Mouse (Mus musculus) cortical plate, adult 2 months (tissue): Measurements from ENCODE around the gene H2-T22. TPM values are rescaled to one million over a fixed set of nuclear protein-coding genes. Genes with fewer than 3 reads are reported as not detected.
"Not testable (repeated sequence)": the region's sequence is repeated elsewhere in the genome, so short reads cannot be mapped to it uniquely, and the experiment has no call there.

Experiments used
- H3K27ac ChIP-seq: fragments of 200-500 bp; 2 replicates; pipeline ENCODE4 v1.5.1; 2012; ENCODE audit warnings: low read length, control low read depth, inconsistent platforms; ENCODE audit not compliant: insufficient read depth
- H3K4me1 ChIP-seq: fragments of 200-500 bp; 2 replicates; pipeline ENCODE4 v1.6.1; 2011; ENCODE audit warnings: low read length; ENCODE audit not compliant: control insufficient read depth, insufficient read depth
- H3K4me3 ChIP-seq: fragments of 200-500 bp; 2 replicates; pipeline ENCODE4 v1.5.1; 2011; ENCODE audit warnings: mild to moderate bottlenecking, low read length, control low read depth; ENCODE audit not compliant: insufficient read depth
- CTCF ChIP-seq: fragments of 200-500 bp; IDR thresholded peaks from 2 replicates; pipeline ENCODE4 v1.5.1; 2011; ENCODE audit warnings: mild to moderate bottlenecking, control low read depth, low read length; ENCODE audit not compliant: insufficient read depth; ENCODE audit errors: extremely low read depth
- POLR2A ChIP-seq: fragments of 200-500 bp; IDR thresholded peaks from 2 replicates; pipeline ENCODE4 v1.6.1; 2011; ENCODE audit warnings: mild to moderate bottlenecking, low read length, control low read depth; ENCODE audit not compliant: insufficient read depth; ENCODE audit errors: extremely low read depth
- polyA plus RNA-seq: library from polyadenylated mRNA; depleted of rRNA; stranded (reverse); fragments of >200 nt; gene quantifications from 2 replicates; pipeline ENCODE4 v1.2.3, GENCODE M21; 2012; rRNA removed

Gene H2-T22
- 18.3 and 19.0 TPM in 2 replicates for polyA plus RNA-seq

DNA sequence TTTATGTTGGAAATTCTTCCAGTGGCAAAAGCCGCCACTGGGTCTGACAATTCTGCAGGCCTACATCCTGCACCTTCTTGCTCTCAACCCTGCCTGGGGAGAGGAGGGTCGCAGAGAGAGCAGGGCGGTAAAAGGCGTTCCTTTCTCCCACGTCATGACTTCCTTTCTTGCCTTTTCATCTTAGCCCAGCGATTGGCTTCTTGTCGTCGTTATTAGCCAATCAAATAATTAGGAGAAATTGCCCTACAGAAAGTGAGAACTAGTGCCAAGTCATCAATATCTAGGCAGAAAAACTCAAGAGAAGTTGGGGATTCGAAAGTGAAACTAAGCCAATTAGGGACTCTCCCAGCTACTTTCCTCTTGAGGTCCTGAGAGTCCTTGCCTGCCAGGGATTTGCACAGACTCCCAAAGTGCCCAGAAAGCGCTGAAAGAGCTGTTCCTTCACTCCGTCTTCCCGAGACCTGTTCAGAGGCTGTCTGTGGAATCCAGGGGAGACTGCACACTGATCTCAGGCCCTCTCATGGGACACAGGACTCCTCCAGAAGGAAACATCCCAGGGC lies at the start of gene H2-T22, which contains the start of gene Gm6034:
Gene H2-T22, minus strand, starts transcription at position 138 of the 560 bp plus-strand sequence.
Gene Gm6034, plus strand, starts transcription at position 352 of the 560 bp plus-strand sequence.
- H3K4me1 ChIP-seq, H3K27ac ChIP-seq: not testable (repeated sequence)
- peak; percentile 79 for TF ChIP-seq POLR2A
- peak within 1 kb of the TSS; percentile 45 for H3K4me3 ChIP-seq

- H3K4me1 ChIP-seq, H3K4me3 ChIP-seq, H3K27ac ChIP-seq: not testable (repeated sequence)
These were observed 49.4 kb upstream of the H2-T22 start for GRCm38 (mm10) chr17:36091933-36092332.

- H3K4me1 ChIP-seq, H3K4me3 ChIP-seq: not testable (repeated sequence)
These were observed 43.4 kb upstream of the H2-T22 start for GRCm38 (mm10) chr17:36085976-36086375.

DNA sequence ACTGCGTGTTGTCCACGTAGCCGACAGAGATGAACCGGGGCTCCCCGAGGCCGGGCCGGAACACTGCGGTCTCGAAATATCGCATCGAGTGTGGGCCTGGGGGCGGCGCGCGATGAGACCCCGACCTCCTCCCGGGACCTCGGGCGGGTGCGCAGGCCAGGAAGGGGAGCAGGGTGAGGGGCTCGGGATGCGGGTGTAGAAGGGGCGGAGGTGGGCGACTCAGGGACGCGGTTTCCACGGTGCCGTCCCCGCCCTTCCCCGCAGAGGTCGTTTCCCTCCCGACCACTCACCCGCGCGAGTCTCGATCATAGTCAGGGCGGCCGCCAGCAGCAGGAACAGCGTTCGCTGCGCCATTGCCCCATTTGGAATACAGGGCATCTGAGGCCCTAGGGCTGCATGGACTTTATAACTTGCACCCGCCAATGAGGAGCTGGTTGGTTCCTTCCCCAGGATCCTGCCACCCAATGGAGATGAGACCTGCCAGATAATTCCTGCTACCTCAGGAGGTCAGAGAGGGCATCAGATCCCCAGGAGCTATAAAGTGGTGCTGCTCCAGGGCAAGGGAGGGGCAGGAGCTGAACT lies 41.4 kb upstream of the H2-T22 start:
- Histone ChIP-seq H3K4me1 (no peaks in the 10 kb centered on the region), H3K4me3 (peak overlapping the region; percentile 45), H3K27ac (no peak overlapping the region)
- TF ChIP-seq CTCF = no peak
- TF ChIP-seq POLR2A = no peak

More at GRCm38 (mm10) chr17:36085976-36086375, 43.4 kb upstream of the H2-T22 start:
- H3K27ac ChIP-seq = not testable (repeated sequence)

DNA sequence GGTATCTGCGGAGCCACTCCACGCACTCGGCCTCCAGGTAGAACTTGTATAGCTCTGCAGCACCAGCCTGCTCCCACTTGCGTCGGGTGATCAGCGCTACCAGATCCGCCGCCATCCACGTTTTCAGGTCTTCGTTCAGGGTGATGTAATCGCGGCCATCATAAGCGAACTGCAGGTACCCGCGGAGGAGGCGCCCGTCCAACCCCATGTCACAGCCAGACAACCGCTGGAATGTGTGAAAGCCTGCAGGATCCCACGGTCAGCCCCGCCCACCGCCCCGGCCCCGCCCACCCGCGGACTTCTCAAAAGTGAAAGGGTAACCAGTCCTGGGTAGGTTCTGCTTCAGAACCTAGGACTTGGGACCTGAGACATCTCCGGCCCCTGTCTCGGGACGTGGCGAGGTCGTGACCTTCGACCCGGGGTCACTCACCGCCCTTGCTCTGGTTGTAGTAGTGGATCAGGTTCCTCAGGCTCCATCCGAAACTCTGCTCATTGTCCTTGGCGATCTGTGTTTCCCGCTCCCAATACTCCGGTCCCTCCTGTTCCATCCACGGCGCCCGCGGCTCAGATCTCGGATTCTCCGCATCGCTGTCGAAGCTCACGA lies 40.8 kb upstream of the H2-T22 start:
- no peak overlapping the region for H3K27ac ChIP-seq
- TF ChIP-seq CTCF (no peak), POLR2A (no peak)
- no peaks in the 10 kb centered on the region for H3K4me1 ChIP-seq
- H3K4me3 ChIP-seq = peak overlapping the region; percentile 45

DNA sequence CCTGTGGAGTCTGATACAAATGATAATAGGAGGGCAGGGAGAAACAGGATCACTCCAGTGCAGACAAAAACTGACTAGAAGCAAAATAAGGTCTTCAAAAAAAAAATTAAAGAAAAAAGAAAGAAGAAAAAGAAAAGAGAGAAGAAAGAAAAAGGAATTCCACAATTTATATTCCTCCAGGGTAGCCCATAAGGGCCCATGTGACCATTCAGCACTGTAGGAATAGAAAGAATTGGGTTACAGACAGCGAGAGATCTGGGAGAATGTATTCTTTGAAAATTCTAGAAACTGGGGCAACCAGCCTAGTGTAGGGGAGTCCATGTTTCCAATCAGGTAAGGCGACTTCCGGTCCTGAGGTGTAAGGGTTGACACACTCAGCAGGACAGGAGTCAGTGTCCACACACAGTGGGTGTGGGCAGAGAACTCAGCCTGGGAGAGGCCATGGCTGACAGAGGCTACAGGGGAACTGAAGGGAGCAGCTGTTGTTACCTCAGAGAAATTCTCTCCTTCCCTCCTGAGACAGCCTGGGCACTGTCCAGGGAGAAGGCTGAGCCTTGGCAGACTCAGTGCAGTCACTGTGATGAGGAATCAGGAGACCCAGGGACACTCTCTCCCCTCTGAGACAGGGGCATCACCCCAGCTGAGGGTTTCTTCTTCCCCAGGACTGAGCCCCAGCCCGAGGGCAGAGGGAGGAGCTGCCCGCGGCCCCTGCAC lies 40.1 kb upstream of the H2-T22 start:
- H3K4me1 ChIP-seq, H3K27ac ChIP-seq: not testable (repeated sequence)
- H3K4me3 ChIP-seq = peak overlapping the region; percentile 45; the same call in 1 of the 2 replicates

GRCm38 (mm10) chr17:36081901-36082300 lies 39.4 kb upstream of the H2-T22 start:
- not testable (repeated sequence) for H3K27ac ChIP-seq, H3K4me3 ChIP-seq, H3K4me1 ChIP-seq

DNA sequence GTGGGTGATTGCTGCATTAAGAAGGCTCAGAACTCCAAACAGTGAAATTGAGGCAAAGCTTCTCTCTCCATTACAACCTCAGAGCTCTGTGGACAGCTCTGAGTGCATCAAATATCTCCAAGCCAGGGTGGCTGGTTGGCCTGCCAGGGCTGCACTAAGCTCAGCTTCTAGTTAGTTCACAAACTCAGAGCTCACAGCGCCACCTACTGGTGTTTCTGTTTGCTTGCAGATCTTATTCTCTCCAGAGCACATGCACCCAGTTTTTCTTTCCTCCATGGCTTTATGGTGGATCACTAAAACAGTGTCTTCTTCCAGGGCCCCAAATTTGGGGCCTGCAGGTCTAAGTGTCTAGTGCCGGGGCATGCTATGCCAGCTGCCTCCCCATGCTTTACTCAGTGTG lies 18.3 kb upstream of the H2-T22 start:
- H3K27ac ChIP-seq = no peak overlapping the region
- TF ChIP-seq POLR2A (no peak), CTCF (peak; percentile 77)
- H3K4me3 ChIP-seq = no peak overlapping the region
- H3K4me1 ChIP-seq = no peaks in the 10 kb centered on the region

DNA sequence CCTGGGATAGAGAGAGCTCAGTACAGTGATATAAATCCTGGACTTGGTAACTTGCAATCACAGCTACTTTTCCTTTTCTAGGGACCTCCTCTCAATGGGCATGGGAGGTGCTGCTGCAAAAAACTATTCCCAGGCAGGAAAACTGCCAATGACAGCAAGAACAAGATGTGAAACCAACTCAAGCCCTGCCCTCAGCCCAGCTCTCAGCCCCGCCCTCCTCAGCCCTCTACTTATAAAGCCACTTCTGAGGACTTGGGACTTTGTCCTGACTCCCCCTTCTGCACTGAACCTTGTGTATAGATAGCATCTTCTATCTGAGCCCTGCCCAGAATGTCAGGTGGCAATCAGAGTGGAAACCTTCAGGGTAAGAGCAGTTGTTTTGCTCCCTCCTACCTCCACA lies 15.8 kb upstream of the H2-T22 start, which contains the start of gene Gm11127:
Gene Gm11127, minus strand, starts transcription at position 10 of the 400 bp plus-strand sequence.
- not testable (repeated sequence) for H3K27ac ChIP-seq, H3K4me3 ChIP-seq, H3K4me1 ChIP-seq

- H3K27ac ChIP-seq, H3K4me3 ChIP-seq, H3K4me1 ChIP-seq: not testable (repeated sequence)
These were observed 15.4 kb upstream of the H2-T22 start for GRCm38 (mm10) chr17:36057927-36058326.
